Mouse (Mus musculus) layer of hippocampus, postnatal 10 days (tissue): ENCODE data around the gene Tob1. TPM values are rescaled to one million over a fixed set of nuclear protein-coding genes. Genes with fewer than 3 reads are reported as not detected.

ENCODE experiments used
- DNase-seq, 2 experiments: peaks; one replicate each; pipeline ENCODE4 v3.0.0; 2021; ENCODE audit warnings: low spot score in 2 of 2
- total RNA-seq, 2 experiments: library from RNA; stranded (reverse); gene quantifications; 2 replicates each; pipeline ENCODE4 v1.2.3; 2021

The Tob1 gene
- total RNA-seq, 2 experiments from 2014 or later = 29.2 to 31.3 TPM

GRCm38 (mm10) chr11:94196311-94196710, 14.9 kb upstream of the Tob1 start:
- DNase-seq = no peak

GRCm38 (mm10) chr11:94198405-94199146, 12.7 kb upstream of the Tob1 start:
- DNase-seq = no peak

GRCm38 (mm10) chr11:94199771-94200170, 11.5 kb upstream of the Tob1 start:
- no peak for DNase-seq

GRCm38 (mm10) chr11:94200422-94200821, 10.8 kb upstream of the Tob1 start:
- no peak for DNase-seq

- DNase-seq = no peak
These were observed 9.1 kb upstream of the Tob1 start for GRCm38 (mm10) chr11:94202106-94202505.

- no peak for DNase-seq
These were observed 8.2 kb upstream of the Tob1 start for GRCm38 (mm10) chr11:94203066-94203465.

GRCm38 (mm10) chr11:94206398-94207114, 4.7 kb upstream of the Tob1 start:
- no peak for DNase-seq

- no peak for DNase-seq
These were observed 2.2 kb upstream of the Tob1 start for GRCm38 (mm10) chr11:94208811-94209675.

- DNase-seq = no peak
These were observed 1.5 kb upstream of the Tob1 start for GRCm38 (mm10) chr11:94209695-94210131.

- DNase-seq = peak; percentile 82 to 86
These were observed 815 bp upstream of the Tob1 start for GRCm38 (mm10) chr11:94210191-94211086.

- DNase-seq = peak; percentile 65 to 78
These were observed 616 bp downstream of the Tob1 start for GRCm38 (mm10) chr11:94211651-94212488.

GRCm38 (mm10) chr11:94212489-94212836, 1.2 kb downstream of the Tob1 start:
- no peak for DNase-seq

GRCm38 (mm10) chr11:94212997-94213396, 1.7 kb downstream of the Tob1 start:
- no peak for DNase-seq

GRCm38 (mm10) chr11:94213735-94214594, 2.7 kb downstream of the Tob1 start:
- DNase-seq = no peak

GRCm38 (mm10) chr11:94215581-94215980, 4.3 kb downstream of the Tob1 start:
- DNase-seq = no peak

GRCm38 (mm10) chr11:94216247-94216646, 5.0 kb downstream of the Tob1 start:
- DNase-seq = no peak

GRCm38 (mm10) chr11:94221257-94221656, 10.0 kb downstream of the Tob1 start:
- DNase-seq = no peak

- DNase-seq = no peak
These were observed 12.3 kb downstream of the Tob1 start for GRCm38 (mm10) chr11:94223531-94223930.

GRCm38 (mm10) chr11:94225985-94226384, 14.7 kb downstream of the Tob1 start:
- DNase-seq = peak in 1 of 2 experiments; percentile 51
